Mouse (Mus musculus) megakaryocyte, embryonic 14.5 days (primary cell): Measurements from ENCODE around the gene Pde4b. TPM values are rescaled to one million over a fixed set of nuclear protein-coding genes. Genes with fewer than 3 reads are reported as not detected.

Source experiments
- H3K27me3 ChIP-seq: replicated peaks from 2 replicates; pipeline ENCODE3; 2012; ENCODE audit warnings: inconsistent platforms
- H3K36me3 ChIP-seq: replicated peaks from 2 replicates; pipeline ENCODE3; 2012; ENCODE audit warnings: low read length, inconsistent platforms, mixed read lengths
- H3K4me1 ChIP-seq: 2 replicates; pipeline ENCODE4 v1.6.1; 2012; ENCODE audit warnings: inconsistent platforms
- H3K4me3 ChIP-seq: replicated peaks from 2 replicates; pipeline ENCODE3; 2012; ENCODE audit warnings: moderate library complexity, mild to moderate bottlenecking, inconsistent platforms
- H3K9me3 ChIP-seq: 2 replicates; pipeline ENCODE4 v1.6.1; 2012; ENCODE audit warnings: inconsistent platforms
- FLI1 ChIP-seq: IDR thresholded peaks from 2 replicates; pipeline ENCODE4 v1.6.1; 2012; ENCODE audit warnings: low read length, inconsistent platforms, mixed read lengths
- GATA1 ChIP-seq: IDR thresholded peaks from 3 replicates; pipeline ENCODE4 v1.6.1; 2012; ENCODE audit warnings: mixed read lengths, low read length, inconsistent platforms, borderline replicate concordance
- polyA plus RNA-seq: library from polyadenylated mRNA; stranded (reverse); fragments of >175 nt; gene quantifications from 2 replicates; pipeline ENCODE4 v1.2.3, GENCODE M21; 2012; ENCODE audit warnings: low replicate concordance; ENCODE audit not compliant: insufficient read depth

The Pde4b gene
- polyA plus RNA-seq, 1 experiment = 1.2 TPM

- H3K9me3 ChIP-seq = no peaks in the 10 kb centered on the region
- H3K4me1 ChIP-seq = peaks cover 3% of the 10 kb centered on the region; the same call in 1 of the 2 replicates
- no peaks in the 10 kb centered on the region for H3K36me3 ChIP-seq
- H3K4me3 ChIP-seq = no peak overlapping the region
- H3K27me3 ChIP-seq = no peaks in the 10 kb centered on the region
- no peak for TF ChIP-seq GATA1
Observed at GRCm38 (mm10) chr4:102275716-102276115, 188.4 kb downstream of the Pde4b start.

DNA sequence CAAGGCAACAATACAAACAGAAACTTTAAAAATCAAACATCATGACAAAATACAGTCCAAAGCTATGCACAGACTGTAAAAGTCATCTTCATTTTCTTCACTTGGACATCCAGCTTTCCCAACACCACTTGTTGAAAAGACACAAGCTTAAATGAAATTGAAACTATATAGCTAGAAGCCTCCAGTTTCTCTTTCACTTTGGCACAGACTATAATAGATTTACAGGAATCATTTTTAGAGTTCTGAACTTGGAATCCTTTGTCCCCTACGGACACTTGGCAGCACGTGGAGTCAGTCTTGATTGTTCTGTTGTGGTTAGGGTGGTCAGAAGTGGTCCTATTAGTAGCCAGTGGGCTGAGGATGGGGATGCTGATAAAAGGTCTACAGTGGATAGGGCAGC is 191.6 kb downstream of the Pde4b start:
- Histone ChIP-seq H3K9me3 (no peaks in the 10 kb centered on the region), H3K36me3 (no peaks in the 10 kb centered on the region), H3K4me1 (peaks cover 3% of the 10 kb centered on the region; the same call in 1 of the 2 replicates), H3K4me3 (peak overlapping the region; percentile 75), H3K27me3 (no peaks in the 10 kb centered on the region)
- TF ChIP-seq FLI1 (no peak), GATA1 (no peak)

DNA sequence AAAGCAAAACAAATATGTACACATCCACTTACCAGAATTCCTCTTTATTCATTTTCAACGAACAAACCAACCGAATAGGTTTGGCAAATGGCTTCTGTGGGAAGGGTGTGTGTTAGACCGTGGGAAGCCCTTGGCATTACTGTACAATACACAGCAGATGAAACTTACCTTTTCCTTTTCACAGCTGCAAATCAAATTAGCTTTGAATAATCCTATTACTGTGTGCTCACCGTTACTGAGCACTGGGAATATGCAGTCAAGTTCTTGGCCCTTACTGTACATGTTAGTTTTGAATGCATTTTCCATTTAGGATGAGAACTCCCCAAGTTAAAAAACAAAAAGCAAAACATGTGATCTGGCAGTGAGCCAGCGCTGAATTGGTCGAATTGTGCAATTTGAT is 199.8 kb downstream of the Pde4b start:
- Histone ChIP-seq H3K36me3 (no peaks in the 10 kb centered on the region), H3K4me3 (no peak overlapping the region), H3K9me3 (no peaks in the 10 kb centered on the region), H3K27me3 (no peaks in the 10 kb centered on the region), H3K4me1 (no peaks in the 10 kb centered on the region)
- TF ChIP-seq FLI1 (no peak), GATA1 (no peak)

GRCm38 (mm10) chr4:102290052-102290734 is 202.8 kb downstream of the Pde4b start:
- no peaks in the 10 kb centered on the region for H3K4me1 ChIP-seq
- no peaks in the 10 kb centered on the region for H3K27me3 ChIP-seq
- no peaks in the 10 kb centered on the region for H3K36me3 ChIP-seq
- TF ChIP-seq GATA1 = no peak
- no peak for TF ChIP-seq FLI1
- no peaks in the 10 kb centered on the region for H3K9me3 ChIP-seq
- no peak overlapping the region for H3K4me3 ChIP-seq

DNA sequence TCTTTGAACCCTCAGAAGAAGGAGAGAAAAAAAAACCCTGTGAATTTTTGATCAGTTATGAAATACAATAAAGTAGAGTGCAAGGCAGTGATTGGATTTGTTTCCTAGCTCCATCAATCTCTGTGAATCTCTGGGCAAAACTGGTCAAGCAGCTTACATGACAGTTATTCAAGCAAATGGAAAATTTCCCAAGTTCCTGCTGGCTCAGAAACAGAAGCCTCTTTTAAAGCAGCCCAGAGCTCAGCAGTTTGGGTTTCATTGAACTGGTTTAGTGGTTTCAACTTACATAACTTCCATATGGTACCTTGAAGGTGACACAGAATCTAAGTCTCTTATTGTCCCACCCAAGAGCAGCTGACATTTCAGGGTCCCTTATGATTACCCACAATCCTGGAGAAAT is 210.2 kb downstream of the Pde4b start:
- 0 out of 2 replicates have a peak, but pooled peaks cover 2% of the 10 kb centered on the region for H3K9me3 ChIP-seq
- no peaks in the 10 kb centered on the region for H3K27me3 ChIP-seq
- H3K4me1 ChIP-seq = no peaks in the 10 kb centered on the region
- no peak overlapping the region for H3K4me3 ChIP-seq
- no peaks in the 10 kb centered on the region for H3K36me3 ChIP-seq
- TF ChIP-seq FLI1 (no peak), GATA1 (no peak)

GRCm38 (mm10) chr4:102302568-102302967 is 215.2 kb downstream of the Pde4b start:
- TF ChIP-seq GATA1 (no peak), FLI1 (no peak)
- Histone ChIP-seq H3K9me3 (peaks cover 9% of the 10 kb centered on the region; the same call in 1 of the 2 replicates), H3K4me3 (no peak overlapping the region), H3K27me3 (no peaks in the 10 kb centered on the region), H3K4me1 (no peaks in the 10 kb centered on the region), H3K36me3 (no peaks in the 10 kb centered on the region)

DNA sequence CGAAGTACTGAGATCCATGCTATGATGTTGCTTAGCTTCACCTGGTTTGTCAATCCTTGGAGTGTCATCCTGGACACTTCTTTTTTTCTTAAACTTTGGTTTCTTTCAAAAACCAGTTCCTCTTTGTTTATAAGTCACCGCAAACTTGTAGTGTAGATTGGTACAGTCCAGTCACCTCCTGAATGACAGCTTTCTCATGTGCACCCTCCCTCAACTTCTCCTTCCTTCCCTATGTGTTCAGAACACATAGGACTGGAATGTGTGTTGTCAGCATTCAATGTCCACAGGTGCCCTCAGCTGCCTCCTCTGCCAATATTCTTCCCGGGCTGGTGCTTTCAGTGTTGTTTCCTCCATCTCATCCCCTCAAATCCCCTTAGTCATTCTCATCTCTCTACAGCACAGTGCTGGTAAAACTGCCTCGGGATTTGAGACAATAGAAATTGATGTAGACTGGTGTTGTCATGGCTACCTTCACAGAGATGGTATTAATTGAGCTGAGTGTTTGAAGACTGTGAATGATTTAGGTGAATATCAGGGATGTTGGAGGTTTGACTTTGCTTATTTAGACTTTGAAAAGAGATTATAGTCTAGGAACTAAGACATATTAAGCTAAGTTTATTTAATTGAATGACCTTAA is 220.4 kb downstream of the Pde4b start:
- H3K4me3 ChIP-seq = no peak overlapping the region
- peaks cover 6% of the 10 kb centered on the region; the same call in 1 of the 2 replicates for H3K9me3 ChIP-seq
- H3K4me1 ChIP-seq = no peaks in the 10 kb centered on the region

DNA sequence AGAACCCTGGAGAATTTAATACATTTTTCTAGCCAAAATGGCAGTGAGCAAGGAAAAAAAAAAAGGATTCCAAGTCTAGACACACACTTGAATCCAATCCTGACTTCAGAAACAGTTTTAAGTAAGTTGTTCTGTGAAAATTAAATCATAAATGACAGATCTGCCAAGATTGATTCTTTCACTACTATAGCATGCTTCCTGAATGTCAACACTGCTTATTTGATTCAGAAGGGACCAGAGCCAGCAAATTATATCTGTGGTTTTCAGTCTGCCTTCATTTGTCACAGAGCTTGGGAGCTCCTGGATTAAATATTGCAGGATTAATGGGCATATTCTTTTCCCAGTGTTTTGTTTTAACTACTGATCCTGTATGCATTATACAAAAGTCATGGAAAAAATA is 223.3 kb downstream of the Pde4b start:
- no peaks in the 10 kb centered on the region for H3K27me3 ChIP-seq
- H3K9me3 ChIP-seq = peaks cover 3% of the 10 kb centered on the region; the same call in 1 of the 2 replicates
- TF ChIP-seq FLI1 = no peak
- TF ChIP-seq GATA1 = no peak
- no peaks in the 10 kb centered on the region for H3K4me1 ChIP-seq
- H3K36me3 ChIP-seq = no peaks in the 10 kb centered on the region
- no peak overlapping the region for H3K4me3 ChIP-seq

More for the DNA sequence above, 220.4 kb downstream of the Pde4b start:
- Histone ChIP-seq H3K27me3 (no peaks in the 10 kb centered on the region), H3K36me3 (no peaks in the 10 kb centered on the region)
- TF ChIP-seq FLI1 (no peak), GATA1 (no peak)

- Histone ChIP-seq H3K36me3 (no peaks in the 10 kb centered on the region), H3K4me3 (no peak overlapping the region), H3K27me3 (no peaks in the 10 kb centered on the region), H3K4me1 (no peaks in the 10 kb centered on the region), H3K9me3 (no peaks in the 10 kb centered on the region)
- TF ChIP-seq GATA1 (no peak), FLI1 (no peak)
Observed at GRCm38 (mm10) chr4:102316011-102316410, 228.7 kb downstream of the Pde4b start.

- Histone ChIP-seq H3K36me3 (no peaks in the 10 kb centered on the region), H3K27me3 (no peaks in the 10 kb centered on the region), H3K9me3 (no peaks in the 10 kb centered on the region), H3K4me1 (no peaks in the 10 kb centered on the region), H3K4me3 (no peak overlapping the region)
- TF ChIP-seq FLI1 (no peak), GATA1 (no peak)
Observed at GRCm38 (mm10) chr4:102316699-102317285, 229.4 kb downstream of the Pde4b start.
